Mouse (Mus musculus): ENCODE results near the gene Entpd6. TPM values are rescaled to one million over a fixed set of nuclear protein-coding genes. Genes with fewer than 3 reads are reported as not detected.

Gene Entpd6
- total and polyA plus RNA-seq, 2 experiments from 2014 or later = 85.0 to 103 TPM

DNA sequence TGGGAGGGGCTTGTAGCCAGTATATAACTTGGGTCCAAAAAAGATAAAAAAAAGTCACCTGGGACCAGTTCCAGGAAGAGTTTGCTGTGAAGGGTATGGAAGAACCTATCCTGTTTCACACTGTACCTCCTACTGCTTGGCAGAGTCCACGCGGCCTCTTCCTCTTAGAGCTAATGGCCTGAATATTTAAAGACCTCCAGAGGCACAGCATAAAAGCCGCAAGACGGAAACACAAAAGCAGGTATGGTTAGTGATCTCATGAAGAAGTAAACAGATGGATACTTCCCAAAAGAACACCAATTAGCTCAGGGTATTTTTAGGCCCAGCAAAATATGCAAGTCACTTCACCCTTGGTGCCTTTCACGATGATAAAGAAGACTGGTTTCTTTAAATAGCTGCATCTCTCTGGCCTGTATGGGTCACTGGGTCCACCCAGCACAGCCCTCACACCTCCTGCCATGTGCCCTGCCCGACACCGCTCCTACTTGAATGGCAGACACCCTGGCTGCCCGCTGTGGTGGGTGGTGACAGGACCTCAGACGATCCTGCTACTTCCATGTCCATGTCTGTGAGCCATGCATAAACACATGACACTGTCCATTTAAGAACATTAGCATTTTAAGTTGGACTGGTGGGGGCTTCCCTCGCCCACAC, 23.8 kb downstream of the Entpd6 start:
- ATAC-seq (ENCODE audit: low FRiP score) (no peak), DNase-seq (ENCODE audit: low spot score) (no peak)
- no peak for TF ChIP-seq CTCF (IDR thresholded peaks at IDR 0.05)
- no peaks in the 10 kb centered on the region for H3K27me3 ChIP-seq (ENCODE audit: insufficient read depth, low read length)
- no peaks in the 10 kb centered on the region for H3K4me1 ChIP-seq (ENCODE audit: insufficient read depth, low read length)
- H3K27ac ChIP-seq (ENCODE audit: low read depth, low read length) = no peak overlapping the region
- H3K4me3 ChIP-seq (ENCODE audit: low read depth, low read length) = no peak overlapping the region
- no peak overlapping the region for H3K4me2 ChIP-seq (ENCODE audit: low read depth, low read length, poor library complexity, severe bottlenecking)
- peaks cover 35% of the 10 kb centered on the region for H3K36me3 ChIP-seq (ENCODE audit: insufficient read depth, low read length)
- WGBS = 65% methylated on average over 10 of the region's 10 CpGs
- H3K9ac ChIP-seq (replicated peaks; ENCODE audit: low read length, poor library complexity, severe bottlenecking) = no peak overlapping the region
- no peaks in the 10 kb centered on the region for H3K9me3 ChIP-seq (ENCODE audit: low read length)

DNA sequence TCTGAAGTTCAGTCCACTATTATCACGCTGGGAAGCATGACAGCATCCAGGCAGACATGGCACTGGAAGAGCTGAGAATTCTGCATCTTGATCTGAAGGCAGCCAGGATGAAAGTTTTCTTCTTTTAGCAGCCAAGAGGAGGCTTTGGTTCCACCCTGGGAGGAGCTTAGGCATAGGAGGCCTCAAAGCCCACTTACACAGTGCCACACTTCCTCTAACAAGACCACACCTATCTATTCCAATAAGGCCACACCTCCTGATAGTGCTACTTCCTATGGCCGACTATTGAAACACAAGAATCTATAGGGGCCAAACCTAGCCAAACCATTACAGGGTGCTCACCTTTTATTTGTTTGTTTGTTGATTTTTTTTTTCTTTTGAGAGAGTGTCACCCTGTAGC, 34.0 kb downstream of the Entpd6 start:
- no peaks in the 10 kb centered on the region for H3K36me3 ChIP-seq (ENCODE audit: insufficient read depth, low read length)
- no peak overlapping the region for H3K4me2 ChIP-seq (ENCODE audit: low read depth, low read length, poor library complexity, severe bottlenecking)
- ATAC-seq (ENCODE audit: low FRiP score) = no peak
- no peak for TF ChIP-seq CTCF (IDR thresholded peaks at IDR 0.05)
- H3K27me3 ChIP-seq (ENCODE audit: insufficient read depth, low read length) = no peaks in the 10 kb centered on the region
- no peak overlapping the region for H3K4me3 ChIP-seq (ENCODE audit: low read depth, low read length)
- no peak for DNase-seq (ENCODE audit: low spot score)
- no peak overlapping the region for H3K27ac ChIP-seq (ENCODE audit: low read depth, low read length)
- WGBS = 82% methylated on average over 2 of the region's 2 CpGs
- no peak overlapping the region for H3K9ac ChIP-seq (replicated peaks; ENCODE audit: low read length, poor library complexity, severe bottlenecking)
- no peaks in the 10 kb centered on the region for H3K4me1 ChIP-seq (ENCODE audit: insufficient read depth, low read length)
- H3K9me3 ChIP-seq (ENCODE audit: low read length) = no peaks in the 10 kb centered on the region

DNA sequence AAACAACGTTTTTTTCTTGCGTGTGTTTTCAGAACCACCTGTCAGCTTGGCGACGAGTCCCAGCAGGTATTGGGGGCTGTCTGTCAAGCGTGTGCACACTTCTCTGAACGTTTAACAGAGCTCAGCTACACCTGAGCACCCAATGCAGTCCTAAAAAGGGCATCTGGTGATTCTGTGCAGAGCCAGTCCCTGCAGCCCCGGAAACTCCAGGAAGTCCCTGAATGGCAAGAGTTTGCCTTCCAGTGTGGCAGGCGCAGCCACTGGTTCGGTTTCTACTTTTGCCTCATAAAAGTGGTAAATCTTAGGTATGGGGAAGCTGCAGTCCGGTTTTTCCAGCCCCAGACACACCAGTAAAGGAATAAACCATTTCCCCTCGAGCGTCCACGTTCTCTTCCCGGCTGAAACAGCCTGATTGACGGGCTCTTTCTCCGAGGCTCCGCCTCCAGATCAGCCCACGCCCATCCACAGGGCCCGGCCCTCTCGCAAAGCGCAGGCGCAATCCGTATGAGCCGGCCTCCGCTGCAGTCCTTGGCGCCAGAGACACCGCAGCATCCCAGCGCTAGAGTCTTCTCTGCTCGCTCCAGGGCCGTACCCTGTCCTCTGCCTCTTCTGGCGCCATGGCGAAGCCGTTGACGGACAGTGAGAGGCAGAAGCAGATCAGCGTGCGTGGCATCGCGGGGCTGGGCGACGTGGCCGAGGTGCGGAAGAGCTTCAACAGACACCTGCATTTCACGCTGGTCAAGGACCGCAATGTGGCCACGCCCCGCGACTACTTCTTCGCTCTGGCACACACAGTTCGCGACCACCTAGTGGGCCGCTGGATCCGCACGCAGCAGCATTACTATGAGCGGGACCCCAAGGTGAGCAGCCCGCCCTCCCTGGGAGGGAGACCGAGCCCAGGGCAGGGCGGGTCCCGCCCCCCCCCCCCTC, 37.7 kb downstream of the Entpd6 start, which contains the start of gene Pygb:
Gene Pygb (plus strand): TSS at position 485 of the 930 bp plus-strand sequence.
- peaks cover 8% of the 10 kb centered on the region; the same call in 1 of the 2 replicates for H3K4me1 ChIP-seq (ENCODE audit: insufficient read depth, low read length)
- no peaks in the 10 kb centered on the region for H3K27me3 ChIP-seq (ENCODE audit: insufficient read depth, low read length)
- no peak for TF ChIP-seq CTCF (IDR thresholded peaks at IDR 0.05)
- H3K9me3 ChIP-seq (ENCODE audit: low read length) = no peaks in the 10 kb centered on the region
- H3K27ac ChIP-seq (ENCODE audit: low read depth, low read length) = peak within 1 kb of the TSS; percentile 73
- peak within 1 kb of the TSS; percentile 86 for H3K4me3 ChIP-seq (ENCODE audit: low read depth, low read length)
- DNase-seq (ENCODE audit: low spot score) (peak; percentile 92), ATAC-seq (ENCODE audit: low FRiP score) (peak; percentile 95)
- WGBS = 2% methylated on average over 55 of the region's 58 CpGs
- peak within 1 kb of the TSS; percentile 84 for H3K9ac ChIP-seq (replicated peaks; ENCODE audit: low read length, poor library complexity, severe bottlenecking)
- H3K36me3 ChIP-seq (ENCODE audit: insufficient read depth, low read length) = no peaks in the 10 kb centered on the region
- peak within 1 kb of the TSS; percentile 61 for H3K4me2 ChIP-seq (ENCODE audit: low read depth, low read length, poor library complexity, severe bottlenecking)

DNA sequence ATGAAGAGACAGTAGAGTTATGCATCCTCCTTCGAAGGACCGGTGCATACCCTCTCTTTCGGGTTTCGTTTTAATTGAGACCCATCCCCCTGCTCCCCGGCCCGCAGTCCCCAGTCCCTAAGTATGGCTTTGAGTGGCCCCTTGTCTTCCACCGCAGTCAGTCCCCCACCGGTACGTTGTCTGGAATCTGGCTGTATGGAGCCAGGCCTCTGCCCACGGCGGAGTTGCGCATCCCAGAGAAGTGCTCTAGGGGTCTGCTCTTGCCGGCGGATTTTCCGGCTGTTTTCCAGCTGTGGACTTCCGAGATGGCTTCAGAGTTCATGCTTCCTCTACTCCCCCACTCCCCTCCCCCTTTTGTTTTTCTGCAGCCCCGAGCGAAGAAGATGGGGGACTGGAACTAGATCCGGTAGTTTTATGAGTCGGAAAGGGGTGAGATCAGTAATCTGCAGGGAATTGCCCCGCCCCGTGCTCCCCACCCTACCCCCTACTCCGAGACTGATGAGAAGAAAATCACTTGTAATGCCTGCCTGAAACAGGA, 38.5 kb downstream of the Entpd6 start:
- peaks cover 8% of the 10 kb centered on the region; the same call in 1 of the 2 replicates for H3K4me1 ChIP-seq (ENCODE audit: insufficient read depth, low read length)

DNA sequence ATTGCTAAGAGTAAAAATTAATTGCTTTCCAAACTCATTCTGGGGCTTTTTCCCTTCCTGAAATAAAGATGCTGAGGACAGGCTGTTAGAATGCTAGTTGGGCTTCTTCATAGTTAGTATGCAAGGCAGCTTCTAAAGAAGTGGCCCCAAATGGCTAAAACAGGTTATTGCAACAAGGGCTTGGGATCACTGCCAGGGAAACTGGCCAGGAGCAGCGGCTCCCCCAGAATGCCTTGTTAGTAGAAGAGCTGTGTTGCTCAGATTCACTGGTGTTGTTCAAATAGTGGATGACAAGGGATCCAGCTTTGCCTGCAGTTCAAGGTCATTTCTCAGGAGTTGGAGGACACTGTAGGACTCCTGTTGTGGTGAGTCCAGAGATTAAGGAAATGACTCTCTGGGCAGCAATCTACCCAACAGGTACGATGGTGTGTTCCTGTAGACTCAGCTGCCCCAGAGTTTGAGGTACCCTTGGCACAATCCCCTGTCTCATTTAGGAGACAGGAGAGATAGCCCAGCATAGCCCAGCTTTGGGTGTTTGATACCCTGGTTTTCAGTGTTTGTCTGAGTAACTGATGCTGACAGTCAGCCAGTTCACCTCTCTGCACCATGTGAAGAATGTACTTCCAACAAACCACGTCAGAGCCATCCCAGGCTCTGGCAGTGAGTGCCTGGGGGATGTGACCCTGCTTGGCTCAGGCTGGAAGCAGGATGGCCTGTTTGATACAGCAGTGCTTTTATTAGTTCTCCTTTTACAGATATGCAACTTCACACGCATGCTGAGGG, 40.1 kb downstream of the Entpd6 start:
- WGBS = 53% methylated on average over 4 of the region's 4 CpGs
- H3K27me3 ChIP-seq (ENCODE audit: insufficient read depth, low read length) = no peaks in the 10 kb centered on the region
- ATAC-seq (ENCODE audit: low FRiP score) (no peak), DNase-seq (ENCODE audit: low spot score) (peak; percentile 93)
- TF ChIP-seq CTCF (IDR thresholded peaks at IDR 0.05) = peak; percentile 40
- H3K4me3 ChIP-seq (ENCODE audit: low read depth, low read length) = peak overlapping the region; percentile 12; the same call in 1 of the 2 replicates
- peaks cover 3% of the 10 kb centered on the region; the same call in 1 of the 2 replicates for H3K36me3 ChIP-seq (ENCODE audit: insufficient read depth, low read length)
- peak overlapping the region; percentile 47 for H3K27ac ChIP-seq (ENCODE audit: low read depth, low read length)
- peak overlapping the region; percentile 41 for H3K4me2 ChIP-seq (ENCODE audit: low read depth, low read length, poor library complexity, severe bottlenecking)
- H3K9ac ChIP-seq (replicated peaks; ENCODE audit: low read length, poor library complexity, severe bottlenecking) = peak overlapping the region; percentile 1; the same call in 1 of the 2 replicates
- no peaks in the 10 kb centered on the region for H3K9me3 ChIP-seq (ENCODE audit: low read length)
- H3K4me1 ChIP-seq (ENCODE audit: insufficient read depth, low read length) = peaks cover 8% of the 10 kb centered on the region; the same call in 1 of the 2 replicates

More for the DNA sequence above, 38.5 kb downstream of the Entpd6 start:
- Histone ChIP-seq H3K9me3 (ENCODE audit: low read length) (no peaks in the 10 kb centered on the region), H3K36me3 (ENCODE audit: insufficient read depth, low read length) (no peaks in the 10 kb centered on the region), H3K9ac (replicated peaks; ENCODE audit: low read length, poor library complexity, severe bottlenecking) (peak overlapping the region; percentile 84), H3K4me3 (ENCODE audit: low read depth, low read length) (peak overlapping the region; percentile 86), H3K27me3 (ENCODE audit: insufficient read depth, low read length) (no peaks in the 10 kb centered on the region), H3K4me2 (ENCODE audit: low read depth, low read length, poor library complexity, severe bottlenecking) (peak overlapping the region; percentile 61), H3K27ac (ENCODE audit: low read depth, low read length) (peak overlapping the region; percentile 73; the same call in 1 of the 2 replicates)
- WGBS = under 1% methylated on average over 23 of the region's 23 CpGs
- DNase-seq (ENCODE audit: low spot score) (peak; percentile 37), ATAC-seq (ENCODE audit: low FRiP score) (peak; percentile 64)
- TF ChIP-seq CTCF (IDR thresholded peaks at IDR 0.05) = peak; percentile 26; the same call in 1 of the 2 replicates
